Mouse (Mus musculus): Measurements from ENCODE around the gene Ireb2. TPM values are rescaled to one million over a fixed set of nuclear protein-coding genes. Genes with fewer than 3 reads are reported as not detected.
"Not testable (repeated sequence)": the region's sequence is repeated elsewhere in the genome, so short reads cannot be mapped to it uniquely, and the experiment has no call there.

Ireb2 gene
- polyA plus RNA-seq, 1 experiment from 2014 or later = 42.1 TPM

- Histone ChIP-seq H3K27ac (replicated peaks) (no peak overlapping the region), H3K36me3 (peaks cover 10% of the 10 kb centered on the region), H3K27me3 (ENCODE audit: low read depth, poor library complexity, severe bottlenecking) (no peaks in the 10 kb centered on the region), H3K4me1 (peaks cover 9% of the 10 kb centered on the region), H3K4me3 (peak overlapping the region; percentile 78), H3K9me3 (replicated peaks) (peaks cover 6% of the 10 kb centered on the region; the same call in 1 of the 2 replicates)
- 87% methylated on average over 2 of the region's 2 CpGs for WGBS
- DNase-seq (ENCODE audit: low spot score) = no peak
These were observed 54.6 kb downstream of the Ireb2 start for GRCm38 (mm10) chr9:54918191-54918590.

GRCm38 (mm10) chr9:54918781-54919180, 55.2 kb downstream of the Ireb2 start:
- no peak for DNase-seq (ENCODE audit: low spot score)
- Histone ChIP-seq H3K4me3 (no peak overlapping the region), H3K4me1 (peaks cover 9% of the 10 kb centered on the region), H3K27me3 (ENCODE audit: low read depth, poor library complexity, severe bottlenecking) (no peaks in the 10 kb centered on the region), H3K27ac (replicated peaks) (no peak overlapping the region), H3K36me3 (peaks cover 10% of the 10 kb centered on the region), H3K9me3 (replicated peaks) (peaks cover 6% of the 10 kb centered on the region; the same call in 1 of the 2 replicates)
- 94% methylated on average over 5 of the region's 5 CpGs for WGBS

GRCm38 (mm10) chr9:54919946-54920345, 56.4 kb downstream of the Ireb2 start:
- H3K27me3 ChIP-seq (ENCODE audit: low read depth, poor library complexity, severe bottlenecking) = no peaks in the 10 kb centered on the region
- peaks cover 6% of the 10 kb centered on the region; the same call in 1 of the 2 replicates for H3K9me3 ChIP-seq (replicated peaks)
- no peak overlapping the region for H3K27ac ChIP-seq (replicated peaks)
- H3K36me3 ChIP-seq = peaks cover 10% of the 10 kb centered on the region
- DNase-seq (ENCODE audit: low spot score) = no peak
- no peak overlapping the region for H3K4me3 ChIP-seq
- 61% methylated on average over 4 of the region's 4 CpGs for WGBS
- H3K4me1 ChIP-seq = peaks cover 9% of the 10 kb centered on the region

GRCm38 (mm10) chr9:54930741-54931140, 67.2 kb downstream of the Ireb2 start:
- H3K27ac ChIP-seq (replicated peaks) = no peak overlapping the region
- no peaks in the 10 kb centered on the region for H3K36me3 ChIP-seq
- DNase-seq (ENCODE audit: low spot score) = no peak
- no peaks in the 10 kb centered on the region for H3K9me3 ChIP-seq (replicated peaks)
- no peak overlapping the region for H3K4me3 ChIP-seq
- no peaks in the 10 kb centered on the region for H3K27me3 ChIP-seq (ENCODE audit: low read depth, poor library complexity, severe bottlenecking)
- H3K4me1 ChIP-seq = no peaks in the 10 kb centered on the region
- 87% methylated on average over 1 of the region's 1 CpGs for WGBS

- no peak for DNase-seq (ENCODE audit: low spot score)
- H3K27ac ChIP-seq (replicated peaks) = no peak overlapping the region
These were observed 68.2 kb downstream of the Ireb2 start for GRCm38 (mm10) chr9:54931765-54932164.

GRCm38 (mm10) chr9:54932379-54932778, 68.8 kb downstream of the Ireb2 start:
- Histone ChIP-seq H3K36me3 (no peaks in the 10 kb centered on the region), H3K4me3 (no peak overlapping the region), H3K27me3 (ENCODE audit: low read depth, poor library complexity, severe bottlenecking) (no peaks in the 10 kb centered on the region), H3K9me3 (replicated peaks) (no peaks in the 10 kb centered on the region), H3K4me1 (no peaks in the 10 kb centered on the region), H3K27ac (replicated peaks) (no peak overlapping the region)
- 72% methylated on average over 2 of the region's 2 CpGs for WGBS
- DNase-seq (ENCODE audit: low spot score) = no peak

More at GRCm38 (mm10) chr9:54931765-54932164, 68.2 kb downstream of the Ireb2 start:
- Histone ChIP-seq H3K36me3 (no peaks in the 10 kb centered on the region), H3K4me3 (no peak overlapping the region), H3K9me3 (replicated peaks) (no peaks in the 10 kb centered on the region), H3K27me3 (ENCODE audit: low read depth, poor library complexity, severe bottlenecking) (no peaks in the 10 kb centered on the region), H3K4me1 (no peaks in the 10 kb centered on the region)
- WGBS = 0% methylated on average over 1 of the region's 1 CpGs

- no peaks in the 10 kb centered on the region for H3K27me3 ChIP-seq (ENCODE audit: low read depth, poor library complexity, severe bottlenecking)
- H3K4me1 ChIP-seq = no peaks in the 10 kb centered on the region
- H3K9me3 ChIP-seq (replicated peaks) = no peaks in the 10 kb centered on the region
- no peak overlapping the region for H3K27ac ChIP-seq (replicated peaks)
- H3K4me3 ChIP-seq = no peak overlapping the region
- 0 out of 2 replicates have a peak, but pooled peaks cover 6% of the 10 kb centered on the region for H3K36me3 ChIP-seq
- 95% methylated on average over 4 of the region's 4 CpGs for WGBS
- no peak for DNase-seq (ENCODE audit: low spot score)
These were observed 78.5 kb downstream of the Ireb2 start for GRCm38 (mm10) chr9:54942071-54942470.

- Histone ChIP-seq H3K4me3 (no peak overlapping the region), H3K9me3 (replicated peaks) (no peaks in the 10 kb centered on the region), H3K27ac (replicated peaks) (no peak overlapping the region), H3K36me3 (no peaks in the 10 kb centered on the region), H3K4me1 (no peaks in the 10 kb centered on the region), H3K27me3 (ENCODE audit: low read depth, poor library complexity, severe bottlenecking) (no peaks in the 10 kb centered on the region)
- WGBS = 82% methylated on average over 2 of the region's 2 CpGs
- no peak for DNase-seq (ENCODE audit: low spot score)
These were observed 80.9 kb downstream of the Ireb2 start for GRCm38 (mm10) chr9:54944467-54944866.

- Histone ChIP-seq H3K36me3 (no peaks in the 10 kb centered on the region), H3K27ac (replicated peaks) (no peak overlapping the region), H3K4me3 (no peak overlapping the region), H3K4me1 (peaks cover 10% of the 10 kb centered on the region), H3K27me3 (ENCODE audit: low read depth, poor library complexity, severe bottlenecking) (no peaks in the 10 kb centered on the region), H3K9me3 (replicated peaks) (no peaks in the 10 kb centered on the region)
- no peak for DNase-seq (ENCODE audit: low spot score)
- WGBS = 88% methylated on average over 16 of the region's 16 CpGs
These were observed 82.7 kb downstream of the Ireb2 start for GRCm38 (mm10) chr9:54946256-54946655.

GRCm38 (mm10) chr9:54949465-54949864, 85.9 kb downstream of the Ireb2 start:
- DNase-seq (ENCODE audit: low spot score) = no peak
- H3K4me3 ChIP-seq = no peak overlapping the region
- no peaks in the 10 kb centered on the region for H3K9me3 ChIP-seq (replicated peaks)
- no peaks in the 10 kb centered on the region for H3K27me3 ChIP-seq (ENCODE audit: low read depth, poor library complexity, severe bottlenecking)
- H3K27ac ChIP-seq (replicated peaks) = no peak overlapping the region
- peaks cover 22% of the 10 kb centered on the region for H3K4me1 ChIP-seq
- H3K36me3 ChIP-seq = peaks cover 26% of the 10 kb centered on the region

- Histone ChIP-seq H3K36me3 (peaks cover 33% of the 10 kb centered on the region), H3K27ac (replicated peaks) (peak overlapping the region; percentile 93), H3K4me1 (peaks cover 22% of the 10 kb centered on the region), H3K4me3 (peak overlapping the region; percentile 95)
- H3K27me3 ChIP-seq (ENCODE audit: low read depth, poor library complexity, severe bottlenecking); H3K9me3 ChIP-seq (replicated peaks); DNase-seq (ENCODE audit: low spot score): not testable (repeated sequence)
- 50% methylated on average over 8 of the region's 8 CpGs for WGBS
These were observed 86.6 kb downstream of the Ireb2 start for GRCm38 (mm10) chr9:54950162-54950561.

- Histone ChIP-seq H3K9me3 (replicated peaks) (no peaks in the 10 kb centered on the region), H3K27me3 (ENCODE audit: low read depth, poor library complexity, severe bottlenecking) (no peaks in the 10 kb centered on the region), H3K36me3 (peaks cover 39% of the 10 kb centered on the region), H3K27ac (replicated peaks) (peak within 1 kb of the TSS; percentile 93), H3K4me1 (peaks cover 22% of the 10 kb centered on the region), H3K4me3 (peak within 1 kb of the TSS; percentile 95)
- peak; percentile 96 for DNase-seq (ENCODE audit: low spot score)
- under 1% methylated on average over 65 of the region's 65 CpGs for WGBS
These were observed 87.2 kb downstream of the Ireb2 start, which contains the start of the genes Psma4 and AY074887 for GRCm38 (mm10) chr9:54950575-54951321. Psma4 (plus strand) TSS chr9:54950790. AY074887 (minus strand) TSS chr9:54950998.

- 91% methylated on average over 4 of the region's 4 CpGs for WGBS
- Histone ChIP-seq H3K36me3 (peaks cover 41% of the 10 kb centered on the region), H3K4me1 (no peaks in the 10 kb centered on the region), H3K9me3 (replicated peaks) (peaks cover 4% of the 10 kb centered on the region; the same call in 1 of the 2 replicates), H3K4me3 (no peak overlapping the region), H3K27me3 (ENCODE audit: low read depth, poor library complexity, severe bottlenecking) (no peaks in the 10 kb centered on the region), H3K27ac (replicated peaks) (no peak overlapping the region)
- no peak for DNase-seq (ENCODE audit: low spot score)
These were observed 97.5 kb downstream of the Ireb2 start for GRCm38 (mm10) chr9:54961059-54961458.
